Mouse (Mus musculus): Measurements from ENCODE around the gene Tbck. TPM values are rescaled to one million over a fixed set of nuclear protein-coding genes. Genes with fewer than 3 reads are reported as not detected.

The Tbck gene
- total RNA-seq, 2 experiments from 2014 or later, result 18.7 to 18.9 TPM

GRCm38 (mm10) chr3:132819408-132819807 lies 135.5 kb downstream of the Tbck start:
- no peak for DNase-seq (ENCODE audit: low spot score in 2 of 2)

- DNase-seq (ENCODE audit: low spot score in 2 of 2), result no peak
Observed at GRCm38 (mm10) chr3:132831179-132831873, 147.4 kb downstream of the Tbck start.

- no peak for DNase-seq (ENCODE audit: low spot score in 2 of 2)
Observed at GRCm38 (mm10) chr3:132835118-132835794, 151.3 kb downstream of the Tbck start.

- DNase-seq (ENCODE audit: low spot score in 2 of 2), result no peak
Observed at GRCm38 (mm10) chr3:132837134-132837533, 153.2 kb downstream of the Tbck start.

GRCm38 (mm10) chr3:132838656-132839417 lies 154.9 kb downstream of the Tbck start:
- DNase-seq (ENCODE audit: low spot score in 2 of 2), result no peak

GRCm38 (mm10) chr3:132839516-132839915 lies 155.6 kb downstream of the Tbck start:
- no peak for DNase-seq (ENCODE audit: low spot score in 2 of 2)

- no peak for DNase-seq (ENCODE audit: low spot score in 2 of 2)
Observed at GRCm38 (mm10) chr3:132842676-132843075, 158.7 kb downstream of the Tbck start.

- DNase-seq (ENCODE audit: low spot score in 2 of 2), result no peak
Observed at GRCm38 (mm10) chr3:132849669-132850068, 165.7 kb downstream of the Tbck start.

GRCm38 (mm10) chr3:132850431-132850830 lies 166.5 kb downstream of the Tbck start:
- no peak for DNase-seq (ENCODE audit: low spot score in 2 of 2)

- DNase-seq (ENCODE audit: low spot score in 2 of 2), result no peak
Observed at GRCm38 (mm10) chr3:132851417-132851816, 167.5 kb downstream of the Tbck start.

GRCm38 (mm10) chr3:132851841-132852728 lies 168.1 kb downstream of the Tbck start:
- no peak for DNase-seq (ENCODE audit: low spot score in 2 of 2)

- DNase-seq (ENCODE audit: low spot score in 2 of 2), result no peak
Observed at GRCm38 (mm10) chr3:132854271-132854670, 170.3 kb downstream of the Tbck start.

- DNase-seq (ENCODE audit: low spot score in 2 of 2), result no peak
Observed at GRCm38 (mm10) chr3:132855458-132856212, 171.7 kb downstream of the Tbck start.

- DNase-seq (ENCODE audit: low spot score in 2 of 2), result no peak
Observed at GRCm38 (mm10) chr3:132856651-132857050, 172.7 kb downstream of the Tbck start.

- DNase-seq (ENCODE audit: low spot score in 2 of 2), result no peak
Observed at GRCm38 (mm10) chr3:132858849-132859248, 174.9 kb downstream of the Tbck start.

GRCm38 (mm10) chr3:132859573-132859972 lies 175.6 kb downstream of the Tbck start:
- no peak for DNase-seq (ENCODE audit: low spot score in 2 of 2)

GRCm38 (mm10) chr3:132860796-132861195 lies 176.9 kb downstream of the Tbck start:
- no peak for DNase-seq (ENCODE audit: low spot score in 2 of 2)

- no peak for DNase-seq (ENCODE audit: low spot score in 2 of 2)
Observed at GRCm38 (mm10) chr3:132863843-132864242, 179.9 kb downstream of the Tbck start.

GRCm38 (mm10) chr3:132864329-132864919 lies 180.5 kb downstream of the Tbck start:
- no peak for DNase-seq (ENCODE audit: low spot score in 2 of 2)

- DNase-seq (ENCODE audit: low spot score in 2 of 2), result no peak
Observed at GRCm38 (mm10) chr3:132864986-132865385, 181.0 kb downstream of the Tbck start.
